Mouse (Mus musculus): ENCODE data around the gene Krt80. TPM values are rescaled to one million over a fixed set of nuclear protein-coding genes. Genes with fewer than 3 reads are reported as not detected.
"Not testable (repeated sequence)": the region's sequence is repeated elsewhere in the genome, so short reads cannot be mapped to it uniquely, and the experiment has no call there.

The Krt80 gene
- polyA plus RNA-seq, 1 experiment from 2014 or later, result not detected

DNA sequence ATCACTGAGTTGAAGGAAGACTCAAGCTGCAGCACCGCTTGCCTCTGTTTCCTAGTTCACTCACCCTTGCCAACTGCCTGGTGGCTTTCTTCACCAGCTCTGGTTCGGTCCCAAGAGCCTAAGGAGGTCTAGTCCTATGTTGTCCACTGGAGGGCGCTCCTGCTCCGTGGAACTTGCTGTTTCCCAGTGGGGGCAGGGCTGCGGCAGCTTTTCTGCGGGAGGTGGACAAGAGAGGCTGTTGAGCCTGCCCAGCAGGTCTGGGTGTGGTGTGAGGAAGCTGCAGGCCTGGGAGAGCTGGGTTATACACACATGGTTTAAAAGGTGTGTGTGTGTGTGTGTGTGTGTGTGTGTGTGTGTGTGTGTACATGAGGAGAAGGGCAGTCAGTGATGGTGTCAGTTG is 42.7 kb downstream of the Krt80 start:
- Histone ChIP-seq H3K4me1 (ENCODE audit: control insufficient read depth, insufficient read depth, low read length) (no peaks in the 10 kb centered on the region), H3K4me2 (ENCODE audit: low read length) (no peak overlapping the region), H3K27ac (replicated peaks; ENCODE audit: low read depth, low read length) (no peak overlapping the region), H3K9me3 (ENCODE audit: control insufficient read depth, low read length) (no peaks in the 10 kb centered on the region), H3K9ac (replicated peaks; ENCODE audit: low read length) (no peak overlapping the region), H3K4me3 (replicated peaks; ENCODE audit: low read depth, low read length) (no peak overlapping the region), H3K27me3 (ENCODE audit: control insufficient read depth, insufficient read depth, low read length) (no peaks in the 10 kb centered on the region), H3K36me3 (ENCODE audit: control insufficient read depth, insufficient read depth, low read length) (no peaks in the 10 kb centered on the region)
- ATAC-seq (ENCODE audit: low FRiP score, low TSS enrichment) (no peak), DNase-seq (peak; percentile 76)
- WGBS, result 7% methylated on average over 6 of the region's 6 CpGs

GRCm38 (mm10) chr15:101325991-101326534 is 43.9 kb downstream of the Krt80 start:
- Histone ChIP-seq H3K36me3 (ENCODE audit: control insufficient read depth, insufficient read depth, low read length) (no peaks in the 10 kb centered on the region), H3K4me3 (replicated peaks; ENCODE audit: low read depth, low read length) (no peak overlapping the region), H3K9ac (replicated peaks; ENCODE audit: low read length) (no peak overlapping the region), H3K4me1 (ENCODE audit: control insufficient read depth, insufficient read depth, low read length) (no peaks in the 10 kb centered on the region), H3K9me3 (ENCODE audit: control insufficient read depth, low read length) (no peaks in the 10 kb centered on the region), H3K27ac (replicated peaks; ENCODE audit: low read depth, low read length) (no peak overlapping the region), H3K4me2 (ENCODE audit: low read length) (no peak overlapping the region), H3K27me3 (ENCODE audit: control insufficient read depth, insufficient read depth, low read length) (no peaks in the 10 kb centered on the region)
- ATAC-seq (ENCODE audit: low FRiP score, low TSS enrichment), result no peak; the same call in 1 of the 2 replicates
- 29% methylated on average over 10 of the region's 10 CpGs for WGBS
- no peak for DNase-seq

DNA sequence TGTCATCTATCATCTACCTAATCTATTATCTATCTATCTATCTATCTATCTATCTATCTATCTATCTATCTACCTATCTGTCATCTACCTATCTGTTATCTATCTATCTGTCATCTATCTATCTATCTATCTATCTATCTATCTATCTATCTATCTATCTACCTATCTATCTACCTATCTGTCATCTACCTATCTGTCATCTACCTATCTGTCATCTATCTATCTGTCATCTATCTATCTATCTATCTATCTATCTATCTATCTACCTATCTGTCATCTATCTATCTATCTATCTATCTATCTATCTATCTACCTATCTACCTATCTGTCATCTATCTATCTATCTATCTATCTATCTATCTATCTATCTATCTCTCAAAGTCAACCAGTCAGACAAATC is 45.6 kb downstream of the Krt80 start:
- ATAC-seq (ENCODE audit: low FRiP score, low TSS enrichment); H3K27ac ChIP-seq (replicated peaks; ENCODE audit: low read depth, low read length); H3K36me3 ChIP-seq (ENCODE audit: control insufficient read depth, insufficient read depth, low read length); H3K4me3 ChIP-seq (replicated peaks; ENCODE audit: low read depth, low read length); H3K27me3 ChIP-seq (ENCODE audit: control insufficient read depth, insufficient read depth, low read length); H3K4me1 ChIP-seq (ENCODE audit: control insufficient read depth, insufficient read depth, low read length); H3K9ac ChIP-seq (replicated peaks; ENCODE audit: low read length); DNase-seq; H3K4me2 ChIP-seq (ENCODE audit: low read length); H3K9me3 ChIP-seq (ENCODE audit: control insufficient read depth, low read length): not testable (repeated sequence)

GRCm38 (mm10) chr15:101323511-101323910 is 46.5 kb downstream of the Krt80 start:
- H3K36me3 ChIP-seq (ENCODE audit: control insufficient read depth, insufficient read depth, low read length), result no peaks in the 10 kb centered on the region

GRCm38 (mm10) chr15:101322640-101323039 is 47.3 kb downstream of the Krt80 start:
- Histone ChIP-seq H3K9ac (replicated peaks; ENCODE audit: low read length) (no peak overlapping the region), H3K36me3 (ENCODE audit: control insufficient read depth, insufficient read depth, low read length) (no peaks in the 10 kb centered on the region), H3K4me2 (ENCODE audit: low read length) (no peak overlapping the region), H3K4me1 (ENCODE audit: control insufficient read depth, insufficient read depth, low read length) (no peaks in the 10 kb centered on the region), H3K4me3 (replicated peaks; ENCODE audit: low read depth, low read length) (no peak overlapping the region), H3K27ac (replicated peaks; ENCODE audit: low read depth, low read length) (no peak overlapping the region), H3K27me3 (ENCODE audit: control insufficient read depth, insufficient read depth, low read length) (no peaks in the 10 kb centered on the region), H3K9me3 (ENCODE audit: control insufficient read depth, low read length) (no peaks in the 10 kb centered on the region)
- 87% methylated on average over 7 of the region's 7 CpGs for WGBS
- ATAC-seq (ENCODE audit: low FRiP score, low TSS enrichment) (no peak), DNase-seq (no peak)

More at GRCm38 (mm10) chr15:101323511-101323910, 46.5 kb downstream of the Krt80 start:
- Histone ChIP-seq H3K27ac (replicated peaks; ENCODE audit: low read depth, low read length) (no peak overlapping the region), H3K27me3 (ENCODE audit: control insufficient read depth, insufficient read depth, low read length) (no peaks in the 10 kb centered on the region), H3K9me3 (ENCODE audit: control insufficient read depth, low read length) (no peaks in the 10 kb centered on the region), H3K4me1 (ENCODE audit: control insufficient read depth, insufficient read depth, low read length) (no peaks in the 10 kb centered on the region), H3K9ac (replicated peaks; ENCODE audit: low read length) (no peak overlapping the region), H3K4me2 (ENCODE audit: low read length) (no peak overlapping the region), H3K4me3 (replicated peaks; ENCODE audit: low read depth, low read length) (no peak overlapping the region)
- WGBS, result 94% methylated on average over 5 of the region's 5 CpGs
- no peak for DNase-seq
- no peak for ATAC-seq (ENCODE audit: low FRiP score, low TSS enrichment)

GRCm38 (mm10) chr15:101322106-101322505 is 47.9 kb downstream of the Krt80 start:
- no peaks in the 10 kb centered on the region for H3K9me3 ChIP-seq (ENCODE audit: control insufficient read depth, low read length)
- H3K36me3 ChIP-seq (ENCODE audit: control insufficient read depth, insufficient read depth, low read length), result no peaks in the 10 kb centered on the region
- WGBS, result 75% methylated on average over 5 of the region's 5 CpGs
- H3K4me3 ChIP-seq (replicated peaks; ENCODE audit: low read depth, low read length), result no peak overlapping the region
- no peak for ATAC-seq (ENCODE audit: low FRiP score, low TSS enrichment)
- no peak overlapping the region for H3K9ac ChIP-seq (replicated peaks; ENCODE audit: low read length)
- H3K27ac ChIP-seq (replicated peaks; ENCODE audit: low read depth, low read length), result no peak overlapping the region
- DNase-seq, result no peak
- H3K27me3 ChIP-seq (ENCODE audit: control insufficient read depth, insufficient read depth, low read length), result no peaks in the 10 kb centered on the region
- H3K4me1 ChIP-seq (ENCODE audit: control insufficient read depth, insufficient read depth, low read length), result no peaks in the 10 kb centered on the region
- H3K4me2 ChIP-seq (ENCODE audit: low read length), result no peak overlapping the region

- Histone ChIP-seq H3K36me3 (ENCODE audit: control insufficient read depth, insufficient read depth, low read length) (no peaks in the 10 kb centered on the region), H3K27ac (replicated peaks; ENCODE audit: low read depth, low read length) (no peak overlapping the region), H3K4me2 (ENCODE audit: low read length) (no peak overlapping the region), H3K9me3 (ENCODE audit: control insufficient read depth, low read length) (no peaks in the 10 kb centered on the region), H3K4me3 (replicated peaks; ENCODE audit: low read depth, low read length) (no peak overlapping the region), H3K4me1 (ENCODE audit: control insufficient read depth, insufficient read depth, low read length) (no peaks in the 10 kb centered on the region), H3K9ac (replicated peaks; ENCODE audit: low read length) (no peak overlapping the region), H3K27me3 (ENCODE audit: control insufficient read depth, insufficient read depth, low read length) (no peaks in the 10 kb centered on the region)
- 80% methylated on average over 5 of the region's 5 CpGs for WGBS
- DNase-seq (no peak), ATAC-seq (ENCODE audit: low FRiP score, low TSS enrichment) (no peak)
These were observed 48.8 kb downstream of the Krt80 start for GRCm38 (mm10) chr15:101321126-101321525.

DNA sequence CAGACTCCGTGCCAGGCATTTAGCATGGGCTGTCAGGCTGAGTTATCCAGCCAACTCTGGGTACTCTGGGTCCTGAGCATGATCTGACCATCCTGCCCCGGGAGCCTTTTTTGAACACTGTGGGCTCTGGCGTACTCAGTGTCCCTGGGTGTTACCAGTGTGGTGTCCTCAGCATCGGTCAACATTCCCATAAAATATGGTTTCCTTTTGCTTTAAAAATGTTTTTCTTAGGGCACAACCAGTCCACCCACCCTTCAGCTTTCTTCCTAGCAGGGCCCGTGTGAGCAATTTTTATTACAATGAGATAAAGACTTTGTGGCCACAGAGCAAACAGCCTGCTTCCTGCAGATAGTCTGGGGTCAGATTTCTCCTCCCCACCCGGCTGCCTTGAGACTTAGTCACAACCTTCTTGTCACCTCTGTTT is 49.3 kb downstream of the Krt80 start:
- H3K27ac ChIP-seq (replicated peaks; ENCODE audit: low read depth, low read length), result no peak overlapping the region
- no peak overlapping the region for H3K4me3 ChIP-seq (replicated peaks; ENCODE audit: low read depth, low read length)
- no peaks in the 10 kb centered on the region for H3K9me3 ChIP-seq (ENCODE audit: control insufficient read depth, low read length)
- 70% methylated on average over 6 of the region's 6 CpGs for WGBS
- ATAC-seq (ENCODE audit: low FRiP score, low TSS enrichment), result no peak
- no peaks in the 10 kb centered on the region for H3K27me3 ChIP-seq (ENCODE audit: control insufficient read depth, insufficient read depth, low read length)
- no peak for DNase-seq
- no peaks in the 10 kb centered on the region for H3K4me1 ChIP-seq (ENCODE audit: control insufficient read depth, insufficient read depth, low read length)
- no peaks in the 10 kb centered on the region for H3K36me3 ChIP-seq (ENCODE audit: control insufficient read depth, insufficient read depth, low read length)
- H3K9ac ChIP-seq (replicated peaks; ENCODE audit: low read length), result no peak overlapping the region
- no peak overlapping the region for H3K4me2 ChIP-seq (ENCODE audit: low read length)

DNA sequence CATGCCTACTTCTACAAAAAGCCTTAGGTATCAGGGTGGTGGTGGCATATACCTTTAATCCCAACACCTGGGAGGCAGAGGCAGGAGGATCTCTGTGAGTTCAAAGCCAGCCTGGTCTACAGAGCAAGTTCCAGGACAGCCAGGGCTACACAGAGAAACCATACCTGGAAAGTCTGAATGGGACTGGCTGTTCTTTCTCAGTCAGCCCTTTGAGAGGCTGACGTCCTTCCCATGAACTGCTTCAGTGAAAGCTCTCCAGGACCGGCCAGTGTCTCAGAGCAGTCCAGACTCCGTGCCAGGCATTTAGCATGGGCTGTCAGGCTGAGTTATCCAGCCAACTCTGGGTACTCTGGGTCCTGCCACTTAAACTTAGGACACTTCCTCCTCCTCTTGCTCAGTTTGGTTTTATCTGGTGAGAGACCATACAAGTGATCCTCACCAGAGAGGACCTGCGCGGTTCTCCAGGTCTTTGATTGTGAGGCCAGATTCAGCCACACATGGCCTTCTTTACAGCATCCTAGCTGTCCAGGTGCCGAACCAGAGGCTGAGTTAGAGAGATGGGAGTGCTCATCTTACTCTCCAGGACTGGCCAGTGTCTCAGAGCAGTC is 49.8 kb downstream of the Krt80 start:
- Histone ChIP-seq H3K36me3 (ENCODE audit: control insufficient read depth, insufficient read depth, low read length) (no peaks in the 10 kb centered on the region), H3K27ac (replicated peaks; ENCODE audit: low read depth, low read length) (no peak overlapping the region), H3K9ac (replicated peaks; ENCODE audit: low read length) (no peak overlapping the region), H3K4me2 (ENCODE audit: low read length) (no peak overlapping the region), H3K9me3 (ENCODE audit: control insufficient read depth, low read length) (no peaks in the 10 kb centered on the region), H3K27me3 (ENCODE audit: control insufficient read depth, insufficient read depth, low read length) (no peaks in the 10 kb centered on the region), H3K4me1 (ENCODE audit: control insufficient read depth, insufficient read depth, low read length) (no peaks in the 10 kb centered on the region), H3K4me3 (replicated peaks; ENCODE audit: low read depth, low read length) (no peak overlapping the region)
- DNase-seq (no peak), ATAC-seq (ENCODE audit: low FRiP score, low TSS enrichment) (no peak)
- 95% methylated on average over 6 of the region's 6 CpGs for WGBS
